Mouse (Mus musculus): ENCODE results near the gene Sh3glb2. TPM values are rescaled to one million over a fixed set of nuclear protein-coding genes. Genes with fewer than 3 reads are reported as not detected.
A peak's percentile ranks its signal among the peaks of the same experiment; 100 is the strongest.

The Sh3glb2 gene
- polyA plus RNA-seq, 1 experiment from 2014 or later, result 38.1 TPM

DNA sequence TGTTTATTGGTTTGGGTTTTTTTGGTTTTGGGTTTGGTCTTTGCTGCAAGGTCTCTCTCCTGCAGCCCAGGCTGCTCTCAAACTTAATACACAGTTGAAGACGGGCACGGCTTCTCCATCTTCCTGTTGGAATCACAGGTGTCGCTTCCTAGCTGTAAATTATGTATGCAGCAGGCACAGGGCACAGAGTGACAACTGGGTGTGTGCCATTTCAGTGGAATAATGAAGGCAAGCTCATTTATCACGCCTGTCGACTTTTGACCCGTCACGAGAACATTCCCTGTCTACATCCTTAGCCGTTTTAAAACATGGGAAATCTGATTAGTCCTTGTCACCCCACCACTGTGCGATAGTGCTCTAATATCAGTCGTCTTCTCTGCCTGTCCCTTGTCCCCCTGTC, 1.5 kb upstream of the Sh3glb2 start:
- no peak overlapping the region; the same call in 1 of the 2 replicates for H3K4me2 ChIP-seq (replicated peaks; ENCODE audit: low read depth)
- peaks cover 7% of the 10 kb centered on the region; the same call in 1 of the 2 replicates for H3K4me1 ChIP-seq (replicated peaks; ENCODE audit: control insufficient read depth, insufficient read depth, low read length)
- no peaks in the 10 kb centered on the region for H3K27me3 ChIP-seq (replicated peaks; ENCODE audit: control insufficient read depth, insufficient read depth, low read length)
- no peaks in the 10 kb centered on the region for H3K9me3 ChIP-seq (ENCODE audit: control insufficient read depth)
- peak overlapping the region; percentile 5; the same call in 1 of the 2 replicates for H3K27ac ChIP-seq (ENCODE audit: low read depth, low read length)
- no peak for TF ChIP-seq CTCF (IDR thresholded peaks at IDR 0.05; ENCODE audit: low read depth)
- ATAC-seq, result no peak
- H3K36me3 ChIP-seq (ENCODE audit: control insufficient read depth, insufficient read depth), result no peaks in the 10 kb centered on the region
- 29% methylated on average over 10 of the region's 10 CpGs for WGBS
- no peak overlapping the region for H3K9ac ChIP-seq (ENCODE audit: low read depth, low read length)
- H3K4me3 ChIP-seq (ENCODE audit: low read depth, low read length), result no peak overlapping the region

DNA sequence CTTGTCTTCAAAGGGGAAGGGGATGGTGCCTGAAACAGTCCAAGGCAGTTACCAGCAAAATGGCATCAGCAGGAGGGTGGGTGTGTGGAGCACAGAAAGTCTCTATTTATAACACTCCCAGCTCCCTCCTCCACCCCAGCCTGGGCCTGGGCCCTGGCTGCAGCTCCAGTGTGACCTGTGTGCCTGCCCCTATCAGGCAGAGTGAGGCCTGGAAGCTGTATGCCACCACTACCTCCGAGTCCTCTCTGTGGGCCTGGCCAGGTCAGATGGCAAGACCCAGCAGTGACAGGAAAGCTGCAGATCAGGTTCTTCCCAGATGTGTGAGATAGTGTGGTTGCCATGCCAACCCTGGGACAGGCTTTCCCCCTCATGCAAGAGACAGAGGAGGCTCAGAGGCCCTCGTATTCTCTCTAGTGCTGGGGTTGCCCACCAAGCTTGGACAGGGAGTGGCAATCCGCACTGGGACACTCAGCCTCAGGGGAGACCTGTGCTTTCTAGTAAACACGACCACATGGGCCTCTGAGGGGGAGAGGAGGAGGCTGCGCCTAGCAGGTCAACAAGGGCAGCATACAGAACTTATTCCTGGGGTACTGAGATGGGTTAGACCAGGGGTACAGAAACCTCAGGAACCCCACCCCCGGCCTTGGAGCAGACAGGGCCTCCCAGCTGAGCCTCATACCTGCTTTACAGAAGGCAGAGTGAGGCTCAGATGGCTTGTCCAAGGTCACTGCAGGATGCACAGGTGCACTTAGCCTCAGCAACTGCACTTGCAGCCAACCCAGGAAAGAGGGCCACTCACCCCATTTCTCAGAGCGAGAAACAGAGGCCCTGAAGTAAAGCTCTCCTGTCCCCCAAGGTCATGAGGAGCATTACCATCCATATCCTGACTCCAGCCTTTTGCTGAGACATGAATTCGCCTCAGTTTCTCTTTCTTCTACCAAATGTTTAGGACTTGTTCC, 1.3 kb downstream of the Sh3glb2 start:
- peak overlapping the region; percentile 73 for H3K4me3 ChIP-seq (ENCODE audit: low read depth, low read length)
- TF ChIP-seq CTCF (IDR thresholded peaks at IDR 0.05; ENCODE audit: low read depth), result no peak
- no peaks in the 10 kb centered on the region for H3K9me3 ChIP-seq (ENCODE audit: control insufficient read depth)
- 43% methylated on average over 8 of the region's 8 CpGs for WGBS
- ATAC-seq, result no peak
- peak overlapping the region; percentile 94 for H3K4me2 ChIP-seq (replicated peaks; ENCODE audit: low read depth)
- H3K27ac ChIP-seq (ENCODE audit: low read depth, low read length), result no peak overlapping the region
- H3K4me1 ChIP-seq (replicated peaks; ENCODE audit: control insufficient read depth, insufficient read depth, low read length), result no peaks in the 10 kb centered on the region
- H3K9ac ChIP-seq (ENCODE audit: low read depth, low read length), result peak overlapping the region; percentile 7; the same call in 1 of the 2 replicates
- no peaks in the 10 kb centered on the region for H3K27me3 ChIP-seq (replicated peaks; ENCODE audit: control insufficient read depth, insufficient read depth, low read length)
- peaks cover 20% of the 10 kb centered on the region for H3K36me3 ChIP-seq (ENCODE audit: control insufficient read depth, insufficient read depth)

DNA sequence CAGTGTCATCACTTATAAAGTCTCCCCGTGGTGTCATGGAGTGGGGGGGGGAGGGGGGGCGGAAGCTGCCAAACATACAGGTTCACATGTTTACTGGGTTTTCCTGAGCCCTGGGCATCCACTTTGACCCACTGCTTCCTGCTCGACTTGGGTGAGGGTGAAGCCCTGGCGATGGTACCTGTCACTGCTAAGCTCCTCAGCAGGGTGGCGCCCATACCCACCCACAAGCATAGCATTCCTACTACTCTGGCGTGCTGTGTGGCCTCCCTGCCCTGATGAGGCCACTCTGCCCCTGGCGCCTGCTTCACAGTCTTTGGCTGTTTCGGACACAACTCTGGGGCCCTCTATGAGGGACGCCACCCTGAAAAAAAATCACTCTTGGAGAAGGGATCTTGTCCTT, 2.2 kb downstream of the Sh3glb2 start:
- H3K4me2 ChIP-seq (replicated peaks; ENCODE audit: low read depth), result no peak overlapping the region
- 60% methylated on average over 9 of the region's 9 CpGs for WGBS
- ATAC-seq, result no peak
- no peak for TF ChIP-seq CTCF (IDR thresholded peaks at IDR 0.05; ENCODE audit: low read depth)
- no peaks in the 10 kb centered on the region for H3K9me3 ChIP-seq (ENCODE audit: control insufficient read depth)
- no peak overlapping the region for H3K27ac ChIP-seq (ENCODE audit: low read depth, low read length)
- no peaks in the 10 kb centered on the region for H3K4me1 ChIP-seq (replicated peaks; ENCODE audit: control insufficient read depth, insufficient read depth, low read length)
- no peak overlapping the region for H3K9ac ChIP-seq (ENCODE audit: low read depth, low read length)
- H3K27me3 ChIP-seq (replicated peaks; ENCODE audit: control insufficient read depth, insufficient read depth, low read length), result no peaks in the 10 kb centered on the region
- peaks cover 26% of the 10 kb centered on the region for H3K36me3 ChIP-seq (ENCODE audit: control insufficient read depth, insufficient read depth)
- no peak overlapping the region for H3K4me3 ChIP-seq (ENCODE audit: low read depth, low read length)

DNA sequence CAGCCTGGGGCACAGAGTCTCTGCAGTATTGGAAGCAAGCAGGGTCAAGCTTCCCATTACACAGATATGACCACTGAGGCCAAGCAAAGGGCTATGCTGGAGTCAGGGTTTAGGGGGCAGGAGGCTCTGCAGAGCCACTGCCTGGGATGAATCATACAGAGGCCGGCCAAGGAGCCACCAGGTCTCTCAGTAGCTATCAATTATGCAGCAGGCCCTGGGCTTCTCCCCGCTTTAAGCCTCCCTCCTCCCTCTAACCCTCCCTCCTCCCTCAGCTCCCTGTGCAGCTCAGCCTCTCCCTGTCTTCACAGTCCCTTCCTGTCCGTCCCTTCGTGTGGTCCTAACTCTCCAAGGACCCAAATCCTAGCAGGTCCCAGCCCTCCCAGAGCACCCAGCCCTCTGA, 2.9 kb downstream of the Sh3glb2 start:
- H3K4me1 ChIP-seq (replicated peaks; ENCODE audit: control insufficient read depth, insufficient read depth, low read length), result no peaks in the 10 kb centered on the region
- H3K27me3 ChIP-seq (replicated peaks; ENCODE audit: control insufficient read depth, insufficient read depth, low read length), result no peaks in the 10 kb centered on the region
- no peak overlapping the region for H3K27ac ChIP-seq (ENCODE audit: low read depth, low read length)
- H3K9me3 ChIP-seq (ENCODE audit: control insufficient read depth), result no peaks in the 10 kb centered on the region
- no peak for TF ChIP-seq CTCF (IDR thresholded peaks at IDR 0.05; ENCODE audit: low read depth)
- no peak overlapping the region for H3K4me3 ChIP-seq (ENCODE audit: low read depth, low read length)
- no peak overlapping the region for H3K9ac ChIP-seq (ENCODE audit: low read depth, low read length)
- H3K4me2 ChIP-seq (replicated peaks; ENCODE audit: low read depth), result no peak overlapping the region
- 63% methylated on average over 4 of the region's 4 CpGs for WGBS
- no peak for ATAC-seq
- peaks cover 26% of the 10 kb centered on the region for H3K36me3 ChIP-seq (ENCODE audit: control insufficient read depth, insufficient read depth)

DNA sequence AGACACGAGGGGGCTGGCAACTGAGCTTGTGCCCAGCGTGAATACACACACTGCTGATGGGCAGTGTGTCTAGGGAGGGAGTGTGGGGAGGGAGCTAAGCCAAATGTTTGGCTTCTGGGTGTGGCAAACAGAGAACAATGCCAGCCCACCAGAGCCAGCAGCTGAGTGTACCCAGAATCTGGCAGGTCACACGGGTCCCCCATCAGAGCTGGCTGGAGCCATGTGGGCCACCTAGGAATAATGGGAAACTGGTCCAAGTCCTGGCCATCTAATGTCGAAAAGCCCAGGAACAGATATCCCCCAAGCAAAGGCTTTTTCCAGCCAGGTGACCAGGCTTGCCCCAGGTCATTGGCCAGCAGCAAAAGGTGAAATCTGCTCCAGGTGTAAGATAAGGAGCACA, 3.3 kb downstream of the Sh3glb2 start:
- Histone ChIP-seq H3K36me3 (ENCODE audit: control insufficient read depth, insufficient read depth) (peaks cover 29% of the 10 kb centered on the region), H3K9me3 (ENCODE audit: control insufficient read depth) (no peaks in the 10 kb centered on the region), H3K9ac (ENCODE audit: low read depth, low read length) (no peak overlapping the region), H3K4me2 (replicated peaks; ENCODE audit: low read depth) (no peak overlapping the region), H3K27me3 (replicated peaks; ENCODE audit: control insufficient read depth, insufficient read depth, low read length) (no peaks in the 10 kb centered on the region), H3K27ac (ENCODE audit: low read depth, low read length) (no peak overlapping the region), H3K4me1 (replicated peaks; ENCODE audit: control insufficient read depth, insufficient read depth, low read length) (no peaks in the 10 kb centered on the region), H3K4me3 (ENCODE audit: low read depth, low read length) (no peak overlapping the region)
- 40% methylated on average over 4 of the region's 4 CpGs for WGBS
- ATAC-seq, result no peak
- no peak for TF ChIP-seq CTCF (IDR thresholded peaks at IDR 0.05; ENCODE audit: low read depth)

DNA sequence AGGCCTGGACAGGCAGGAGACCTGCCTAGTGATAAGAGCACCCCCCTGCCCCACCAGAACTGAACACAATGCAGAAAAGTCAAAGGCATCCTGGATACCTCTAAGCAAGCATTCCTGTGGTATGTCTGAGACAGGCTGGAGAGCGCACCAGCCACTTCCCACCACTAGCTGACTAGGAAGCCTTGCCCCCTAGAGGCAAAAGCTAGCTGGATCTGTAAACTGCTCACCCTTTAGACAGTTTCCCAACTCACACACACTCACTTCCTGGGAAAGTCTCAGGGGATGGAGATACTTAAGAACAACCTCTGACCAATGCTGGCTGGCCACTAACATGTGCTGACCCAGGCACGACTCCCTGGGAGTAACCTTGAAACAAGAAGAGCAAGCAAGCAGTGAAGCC, 8.0 kb downstream of the Sh3glb2 start:
- H3K4me1 ChIP-seq (replicated peaks; ENCODE audit: control insufficient read depth, insufficient read depth, low read length), result no peaks in the 10 kb centered on the region
- ATAC-seq, result no peak
- H3K9ac ChIP-seq (ENCODE audit: low read depth, low read length), result no peak overlapping the region
- WGBS, result 66% methylated on average over 2 of the region's 2 CpGs
- no peak overlapping the region for H3K4me2 ChIP-seq (replicated peaks; ENCODE audit: low read depth)
- H3K9me3 ChIP-seq (ENCODE audit: control insufficient read depth), result no peaks in the 10 kb centered on the region
- H3K27ac ChIP-seq (ENCODE audit: low read depth, low read length), result no peak overlapping the region
- H3K36me3 ChIP-seq (ENCODE audit: control insufficient read depth, insufficient read depth), result peaks cover 73% of the 10 kb centered on the region
- H3K27me3 ChIP-seq (replicated peaks; ENCODE audit: control insufficient read depth, insufficient read depth, low read length), result no peaks in the 10 kb centered on the region
- H3K4me3 ChIP-seq (ENCODE audit: low read depth, low read length), result no peak overlapping the region
- peak; percentile 57 for TF ChIP-seq CTCF (IDR thresholded peaks at IDR 0.05; ENCODE audit: low read depth)
